Comparison of ENCODE assay signal across 17 mouse cellular contexts in genomic region chr15:98982100-98982499, GRCm38 (mm10). TPM values are rescaled to one million over a fixed set of nuclear protein-coding genes. Genes with fewer than 3 reads are reported as not detected.
A peak's percentile ranks its signal among the peaks of the same experiment; 100 is the strongest.
DNase-seq lines count a peak whose midpoint lies in the region; ATAC-seq and TF ChIP-seq lines count a peak whose summit lies in the region.
"Had no signal": no experiment of that assay in that cellular context is flagged by ENCODE, and none has a peak within 500 bp of the region (broad histone marks: within the 10 kb centered on the region; RNA-seq: fewer than 3 reads in every experiment).

No protein-coding gene starts in this region.

- no peak for TF ChIP-seq POLR2A in testis, adult 2 months (IDR thresholded peaks at IDR 0.05; ENCODE audit: control insufficient read depth, low read depth, low read length)
- TF ChIP-seq POLR2A in kidney, adult 2 months (IDR thresholded peaks at IDR 0.05; ENCODE audit: low read depth, low read length): no peak

- H3K9me3 ChIP-seq in hindbrain, postnatal 0 days (ENCODE audit: low read length): no peaks in the 10 kb centered on the region

- H3K27me3 ChIP-seq in testis, adult 2 months (ENCODE audit: control insufficient read depth, insufficient read depth, low read length): no peaks in the 10 kb centered on the region
- H3K27me3 ChIP-seq in hindbrain, postnatal 0 days (ENCODE audit: insufficient read depth, low read length): no peaks in the 10 kb centered on the region
- H3K27me3 ChIP-seq in kidney, adult 2 months (replicated peaks; ENCODE audit: control insufficient read depth, insufficient read depth, low read length): no peaks in the 10 kb centered on the region
- H3K27me3 ChIP-seq: Patski had no signal

- no peak overlapping the region for H3K4me3 ChIP-seq in testis, adult 2 months (ENCODE audit: control insufficient read depth, low read depth, low read length)
- no peak overlapping the region for H3K4me3 ChIP-seq in hindbrain, postnatal 0 days (ENCODE audit: low read length)
- no peak overlapping the region for H3K4me3 ChIP-seq in left cerebral cortex, adult 2 months
- H3K4me3 ChIP-seq in kidney, adult 2 months (ENCODE audit: insufficient read depth, low read depth, low read length): no peak overlapping the region

- H3K9ac ChIP-seq in hindbrain, postnatal 0 days (replicated peaks; ENCODE audit: low read length): no peak overlapping the region

- ATAC-seq in hindbrain, postnatal 0 days: no peak
- ATAC-seq: Patski had no signal

- DNase-seq in cerebellum, adult 11-12 months: peak; percentile 20
- no peak for DNase-seq in cerebellum, adult 8-10 months
- DNase-seq in testis, postnatal 10 days (ENCODE audit: low spot score): no peak
- no peak for DNase-seq in hindbrain, postnatal 0 days (ENCODE audit: low spot score)
- DNase-seq in gastrocnemius, postnatal 36 days: no peak
- DNase-seq in left cerebral cortex, adult 2 months (ENCODE audit: extremely low spot score in 1 of 2, low spot score in 2 of 2): no peak
- DNase-seq in kidney, adult 2 months: no peak
- DNase-seq: B cell, adult 2 months; cerebellum, postnatal 25 days; kidney, postnatal 10 days; lung, postnatal 36 days; retina, postnatal 1 day; thymus, adult 2 months had no signal

- H3K27ac ChIP-seq in testis, adult 2 months (ENCODE audit: control insufficient read depth, insufficient read depth, low read depth, low read length): peak overlapping the region; percentile 15; the same call in 1 of the 2 replicates
- H3K27ac ChIP-seq in hindbrain, postnatal 0 days: peak overlapping the region; percentile 99
- no peak overlapping the region for H3K27ac ChIP-seq in left cerebral cortex, adult 2 months
- no peak overlapping the region for H3K27ac ChIP-seq in kidney, adult 2 months (ENCODE audit: insufficient read depth, low read depth, low read length)

- H3K4me2 ChIP-seq in hindbrain, postnatal 0 days (ENCODE audit: low read depth, low read length): no peak overlapping the region

- TF ChIP-seq CTCF in testis, adult 2 months (IDR thresholded peaks at IDR 0.05; ENCODE audit: control insufficient read depth, insufficient read depth, insufficient replicate concordance, low read depth, low read length): no peak
- no peak for TF ChIP-seq CTCF in hindbrain, postnatal 0 days (IDR thresholded peaks at IDR 0.05; ENCODE audit: low read depth)
- TF ChIP-seq CTCF in left cerebral cortex, adult 2 months (IDR thresholded peaks at IDR 0.05): no peak
- TF ChIP-seq CTCF in kidney, adult 2 months (conservative IDR thresholded peaks at IDR 0.05; ENCODE audit: insufficient read depth, insufficient read length, low read depth, low read length): no peak

- peaks cover 8% of the 10 kb centered on the region for H3K4me1 ChIP-seq in testis, adult 2 months (ENCODE audit: control insufficient read depth, insufficient read depth, low read length)
- peaks cover 27% of the 10 kb centered on the region for H3K4me1 ChIP-seq in hindbrain, postnatal 0 days (ENCODE audit: insufficient read depth, low read length)
- H3K4me1 ChIP-seq in kidney, adult 2 months (ENCODE audit: control insufficient read depth, insufficient read depth, low read length): peaks cover 8% of the 10 kb centered on the region; the same call in 1 of the 2 replicates

- 44% methylated on average over 6 of the region's 6 CpGs for WGBS in hindbrain, postnatal 0 days
- WGBS in kidney, adult 2 months: 87% methylated on average over 6 of the region's 6 CpGs

- H3K36me3 ChIP-seq in testis, adult 2 months (ENCODE audit: control insufficient read depth, insufficient read depth, low read length): no peaks in the 10 kb centered on the region
- H3K36me3 ChIP-seq in hindbrain, postnatal 0 days (ENCODE audit: insufficient read depth, low read length): no peaks in the 10 kb centered on the region
- H3K36me3 ChIP-seq in kidney, adult 2 months (ENCODE audit: control insufficient read depth, insufficient read depth, low read length): no peaks in the 10 kb centered on the region

- intact Hi-C loops in gastrocnemius, postnatal 36 days (cut with DNase I): loop anchor here (5.0 kb wide), 1 partner anchor 45 kb away; no protein-coding TSS in a partner anchor
- intact Hi-C loops in left cerebral cortex, adult 2 months (cut with DNase I): no loop called here

RNA-seq across cellular contexts. Expression of gene Tuba1a, which starts 28.6 kb away (rescaled TPM):
- polyA plus RNA-seq in testis, adult 2 months (2012; rRNA removed): 77.2 and 93.1 TPM in 2 replicates
- total RNA-seq in hindbrain, postnatal 0 days (2014; rRNA removed): 18,723 and 19,179 TPM in 2 replicates
- 11,647 and 12,500 TPM in 2 replicates for polyA plus RNA-seq in hindbrain, postnatal 0 days (2015; fragmentation: Nextera tagmentation; extraction: Ambion mirVana)
- 10 to 100 TPM; 27.6 to 30.1 TPM for total RNA-seq in gastrocnemius, postnatal 36 days (2021)
- total RNA-seq in left cerebral cortex, adult 2 months (2021): 100 to 1,000 TPM; 817 to 827 TPM
- 121 and 131 TPM in 2 replicates for polyA plus RNA-seq in kidney, adult 2 months (2012; rRNA removed)

RNA-seq across cellular contexts. Expression of gene Gm49450, which starts 28.7 kb away (rescaled TPM):
- 2.3 and 2.4 TPM in 2 replicates for polyA plus RNA-seq in testis, adult 2 months (2012; rRNA removed)
- 1,661 and 1,767 TPM in 2 replicates for total RNA-seq in hindbrain, postnatal 0 days (2014; rRNA removed)
- polyA plus RNA-seq in hindbrain, postnatal 0 days (2015; fragmentation: Nextera tagmentation; extraction: Ambion mirVana): not detected in 2 replicates
- total RNA-seq in gastrocnemius, postnatal 36 days (2021): not detected
- not detected for total RNA-seq in left cerebral cortex, adult 2 months (2021)
- polyA plus RNA-seq in kidney, adult 2 months (2012; rRNA removed): 12.0 TPM in 1 of 2 replicates, not detected in the other
- total RNA-seq: heart, adult 8-10 months; liver, adult 2 months had no signal
- polyA plus RNA-seq: Patski had no signal

RNA-seq across cellular contexts. Expression of gene Tuba1c, which starts 47.6 kb away (rescaled TPM):
- polyA plus RNA-seq in testis, adult 2 months (2012; rRNA removed): 223 and 227 TPM in 2 replicates
- 43.8 and 58.3 TPM in 2 replicates for total RNA-seq in hindbrain, postnatal 0 days (2014; rRNA removed)
- polyA plus RNA-seq in hindbrain, postnatal 0 days (2015; fragmentation: Nextera tagmentation; extraction: Ambion mirVana): 24.0 and 24.2 TPM in 2 replicates
- total RNA-seq in gastrocnemius, postnatal 36 days (2021): 1 to 10 TPM; 8.2 to 9.4 TPM
- 10 to 100 TPM; 56.1 to 61.4 TPM for total RNA-seq in left cerebral cortex, adult 2 months (2021)
- polyA plus RNA-seq in kidney, adult 2 months (2012; rRNA removed): 128 and 146 TPM in 2 replicates

RNA-seq across cellular contexts. Expression of gene Tuba1b, which starts 47.7 kb away (rescaled TPM):
- 124 and 148 TPM in 2 replicates for polyA plus RNA-seq in testis, adult 2 months (2012; rRNA removed)
- 3,512 and 3,813 TPM in 2 replicates for total RNA-seq in hindbrain, postnatal 0 days (2014; rRNA removed)
- 1,613 and 1,711 TPM in 2 replicates for polyA plus RNA-seq in hindbrain, postnatal 0 days (2015; fragmentation: Nextera tagmentation; extraction: Ambion mirVana)
- total RNA-seq in gastrocnemius, postnatal 36 days (2021): 10 to 100 TPM; 21.8 to 23.2 TPM
- 100 to 1,000 TPM; 509 to 550 TPM for total RNA-seq in left cerebral cortex, adult 2 months (2021)
- 488 and 540 TPM in 2 replicates for polyA plus RNA-seq in kidney, adult 2 months (2012; rRNA removed)

Comparison
In these comparisons a context has a peak if more than half of its experiments do, and no peak if none do; other contexts are left out.
1. H3K27ac ChIP-seq: peak in testis, adult 2 months (single experiment) and hindbrain, postnatal 0 days (single experiment); none in left cerebral cortex, adult 2 months (single experiment) and kidney, adult 2 months (single experiment).
2. RNA of gene Tuba1a, which starts 28.6 kb away (total RNA-seq): 18,723 to 19,179 TPM in hindbrain, postnatal 0 days and 817 to 827 TPM in left cerebral cortex, adult 2 months; 27.6 to 30.1 TPM in gastrocnemius, postnatal 36 days; every median in the first group is over 10 times any median in the second.
3. RNA of gene Gm49450, which starts 28.7 kb away (total RNA-seq): 1,661 to 1,767 TPM in hindbrain, postnatal 0 days; not detected in gastrocnemius, postnatal 36 days and not detected in left cerebral cortex, adult 2 months; every median in the first group is over 1,000 times any median in the second.